Mouse (Mus musculus): ENCODE data around the gene Taar7b. TPM values are rescaled to one million over a fixed set of nuclear protein-coding genes. Genes with fewer than 3 reads are reported as not detected.

Taar7b gene
- polyA plus RNA-seq, 1 experiment from 2014 or later, result not detected

- Histone ChIP-seq H3K27me3 (ENCODE audit: control insufficient read depth, insufficient read depth, low read depth, low read length) (no peaks in the 10 kb centered on the region), H3K4me1 (ENCODE audit: control insufficient read depth, insufficient read depth, low read length) (no peaks in the 10 kb centered on the region), H3K9me3 (replicated peaks; ENCODE audit: control insufficient read depth, low read length, poor library complexity, severe bottlenecking) (no peaks in the 10 kb centered on the region), H3K9ac (ENCODE audit: low read depth, low read length) (no peak within 1 kb of the TSS), H3K4me2 (ENCODE audit: low read length) (no peak within 1 kb of the TSS), H3K27ac (ENCODE audit: low read length) (no peak within 1 kb of the TSS), H3K4me3 (ENCODE audit: low read depth, low read length) (no peak within 1 kb of the TSS), H3K36me3 (ENCODE audit: control insufficient read depth, insufficient read depth, low read length) (no peaks in the 10 kb centered on the region)
- ATAC-seq, result no peak
- 83% methylated on average over 2 of the region's 2 CpGs for WGBS
These were observed 37.6 kb downstream of the Taar7b start, which contains the start of gene Taar7e for GRCm38 (mm10) chr10:24037314-24037713. Gene Taar7e (plus strand): TSS chr10:24037614.

DNA sequence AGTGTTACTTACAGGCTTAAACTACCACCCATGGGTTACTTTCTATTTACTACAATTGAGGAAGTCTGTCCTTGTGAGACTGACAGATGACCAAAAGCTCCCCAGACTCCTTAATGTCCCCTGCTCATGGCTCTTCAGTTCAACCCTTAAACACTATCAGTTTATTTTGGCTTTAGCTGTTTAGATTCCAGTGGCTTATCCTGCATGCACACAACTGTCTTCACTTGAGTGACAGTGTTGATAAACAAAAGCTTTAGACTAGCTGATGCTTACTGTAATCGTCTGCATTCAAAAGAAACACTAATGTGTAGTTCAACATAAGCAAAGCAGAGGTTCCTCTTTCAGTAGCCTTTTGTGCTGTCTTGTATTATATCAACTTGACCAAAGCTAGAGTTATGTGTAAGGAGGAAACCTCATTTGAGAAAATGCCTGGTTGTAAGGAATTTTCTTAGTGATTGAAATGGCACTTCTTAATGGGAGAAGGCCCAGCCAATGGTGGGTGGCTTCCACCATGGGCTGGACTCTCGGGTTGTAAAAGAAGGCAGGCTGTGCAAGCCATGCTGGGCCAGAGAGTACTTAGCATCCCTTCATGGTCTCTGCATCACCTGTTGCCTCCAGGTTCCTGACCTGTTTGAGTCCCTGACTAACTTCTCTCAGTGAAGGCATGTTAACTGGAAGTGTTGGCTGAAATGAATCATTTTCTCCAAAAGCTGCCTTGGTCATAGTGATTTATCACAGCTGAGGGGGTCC lies 40.6 kb downstream of the Taar7b start:
- WGBS, result 68% methylated on average over 2 of the region's 2 CpGs
- Histone ChIP-seq H3K27me3 (ENCODE audit: control insufficient read depth, insufficient read depth, low read depth, low read length) (no peaks in the 10 kb centered on the region), H3K4me3 (ENCODE audit: low read depth, low read length) (no peak overlapping the region), H3K9me3 (replicated peaks; ENCODE audit: control insufficient read depth, low read length, poor library complexity, severe bottlenecking) (no peaks in the 10 kb centered on the region), H3K4me2 (ENCODE audit: low read length) (no peak overlapping the region), H3K36me3 (ENCODE audit: control insufficient read depth, insufficient read depth, low read length) (no peaks in the 10 kb centered on the region), H3K4me1 (ENCODE audit: control insufficient read depth, insufficient read depth, low read length) (no peaks in the 10 kb centered on the region), H3K27ac (ENCODE audit: low read length) (no peak overlapping the region), H3K9ac (ENCODE audit: low read depth, low read length) (no peak overlapping the region)
- no peak for ATAC-seq

GRCm38 (mm10) chr10:24049210-24049609 lies 49.5 kb downstream of the Taar7b start, which contains the start of gene Taar7f:
Gene Taar7f (plus strand): TSS chr10:24049510.
- H3K4me3 ChIP-seq (ENCODE audit: low read depth, low read length), result no peak within 1 kb of the TSS
- no peaks in the 10 kb centered on the region for H3K4me1 ChIP-seq (ENCODE audit: control insufficient read depth, insufficient read depth, low read length)
- H3K4me2 ChIP-seq (ENCODE audit: low read length), result no peak within 1 kb of the TSS
- H3K9ac ChIP-seq (ENCODE audit: low read depth, low read length), result no peak within 1 kb of the TSS
- no peaks in the 10 kb centered on the region for H3K36me3 ChIP-seq (ENCODE audit: control insufficient read depth, insufficient read depth, low read length)
- H3K27me3 ChIP-seq (ENCODE audit: control insufficient read depth, insufficient read depth, low read depth, low read length), result no peaks in the 10 kb centered on the region
- ATAC-seq, result no peak
- no peak within 1 kb of the TSS for H3K27ac ChIP-seq (ENCODE audit: low read length)
- H3K9me3 ChIP-seq (replicated peaks; ENCODE audit: control insufficient read depth, low read length, poor library complexity, severe bottlenecking), result no peaks in the 10 kb centered on the region

Other genes starting within 250 kb of the Taar7b start
- gene Rps12, start 212.7 kb upstream of the Taar7b start, polyA plus RNA-seq (2015; fragmentation: Nextera tagmentation; extraction: Ambion mirVana), result 83.7 and 87.4 TPM in 2 replicates
- gene Slc18b1, start 203.0 kb upstream of the Taar7b start, polyA plus RNA-seq (2015; fragmentation: Nextera tagmentation; extraction: Ambion mirVana), result 17.5 and 19.0 TPM in 2 replicates
- gene Vnn3, start 148.5 kb upstream of the Taar7b start, polyA plus RNA-seq (2015; fragmentation: Nextera tagmentation; extraction: Ambion mirVana), result 0.22 TPM in 1 of 2 replicates, not detected in the other
- gene Vnn1, start 105.3 kb upstream of the Taar7b start, polyA plus RNA-seq (2015; fragmentation: Nextera tagmentation; extraction: Ambion mirVana), result 0.25 and 0.43 TPM in 2 replicates
- not detected in 2 replicates for gene Taar1, start 79.6 kb upstream of the Taar7b start, polyA plus RNA-seq (2015; fragmentation: Nextera tagmentation; extraction: Ambion mirVana)
- not detected in 2 replicates for gene Taar2, start 61.4 kb upstream of the Taar7b start, polyA plus RNA-seq (2015; fragmentation: Nextera tagmentation; extraction: Ambion mirVana)
- not detected in 2 replicates for gene Taar3, start 50.4 kb upstream of the Taar7b start, polyA plus RNA-seq (2015; fragmentation: Nextera tagmentation; extraction: Ambion mirVana)
- gene Taar4, start 39.4 kb upstream of the Taar7b start, polyA plus RNA-seq (2015; fragmentation: Nextera tagmentation; extraction: Ambion mirVana), result not detected in 2 replicates
- gene Taar5, start 29.2 kb upstream of the Taar7b start, polyA plus RNA-seq (2015; fragmentation: Nextera tagmentation; extraction: Ambion mirVana), result not detected in 2 replicates
- gene Taar6, start 14.3 kb upstream of the Taar7b start, polyA plus RNA-seq (2015; fragmentation: Nextera tagmentation; extraction: Ambion mirVana), result not detected in 2 replicates
- not detected in 2 replicates for gene Taar7a, start 6.5 kb upstream of the Taar7b start, polyA plus RNA-seq (2015; fragmentation: Nextera tagmentation; extraction: Ambion mirVana)
- gene Taar7d, start 27.3 kb downstream of the Taar7b start, polyA plus RNA-seq (2015; fragmentation: Nextera tagmentation; extraction: Ambion mirVana), result not detected in 2 replicates
- gene Taar7e, start 37.7 kb downstream of the Taar7b start, polyA plus RNA-seq (2015; fragmentation: Nextera tagmentation; extraction: Ambion mirVana), result not detected in 2 replicates
- gene Taar7f, start 49.6 kb downstream of the Taar7b start, polyA plus RNA-seq (2015; fragmentation: Nextera tagmentation; extraction: Ambion mirVana), result not detected in 2 replicates
- gene Taar8a, start 76.6 kb downstream of the Taar7b start, polyA plus RNA-seq (2015; fragmentation: Nextera tagmentation; extraction: Ambion mirVana), result not detected in 2 replicates
- gene Taar8b, start 92.4 kb downstream of the Taar7b start, polyA plus RNA-seq (2015; fragmentation: Nextera tagmentation; extraction: Ambion mirVana), result not detected in 2 replicates
- gene Taar8c, start 102.0 kb downstream of the Taar7b start, polyA plus RNA-seq (2015; fragmentation: Nextera tagmentation; extraction: Ambion mirVana), result not detected in 2 replicates
- not detected in 2 replicates for gene Taar9, start 109.6 kb downstream of the Taar7b start, polyA plus RNA-seq (2015; fragmentation: Nextera tagmentation; extraction: Ambion mirVana)
- 363 and 388 TPM in 2 replicates for gene Stx7, start 149.4 kb downstream of the Taar7b start, polyA plus RNA-seq (2015; fragmentation: Nextera tagmentation; extraction: Ambion mirVana)
- gene Moxd1, start 223.6 kb downstream of the Taar7b start, polyA plus RNA-seq (2015; fragmentation: Nextera tagmentation; extraction: Ambion mirVana), result 2.7 and 2.8 TPM in 2 replicates